Mouse (Mus musculus) megakaryocyte-erythroid progenitor cell, adult 5 weeks (primary cell): ENCODE results near the gene Spata31d1c. TPM values are rescaled to one million over a fixed set of nuclear protein-coding genes. Genes with fewer than 3 reads are reported as not detected.

Source experiments
- polyA plus RNA-seq: library from polyadenylated mRNA; stranded (reverse); fragments of >175 nt; gene quantifications from 2 replicates; pipeline ENCODE4 v1.2.3, GENCODE M21; 2012

Spata31d1c gene
- not detected in 2 replicates for polyA plus RNA-seq

GRCm38 (mm10) chr13:65032758-65033157, at the start of gene Spata31d1c:
Gene Spata31d1c (plus strand): TSS chr13:65033058.

GRCm38 (mm10) chr13:65052660-65053059, 19.8 kb downstream of the Spata31d1c start, which contains the start of gene Prss47:
Gene Prss47 (minus strand): TSS chr13:65052760.

Other genes starting within 250 kb of the Spata31d1c start
- gene Cntnap3, start 129.1 kb upstream of the Spata31d1c start, polyA plus RNA-seq = not detected in 2 replicates
- gene Spata31, start 115.7 kb upstream of the Spata31d1c start, polyA plus RNA-seq = not detected in 2 replicates
- not detected in 2 replicates for gene Prss47, start 19.7 kb downstream of the Spata31d1c start, polyA plus RNA-seq
- 13.6 and 19.3 TPM in 2 replicates for gene Mfsd14b, start 79.9 kb downstream of the Spata31d1c start, polyA plus RNA-seq
- gene Olfr465-ps1, start 105.0 kb downstream of the Spata31d1c start, polyA plus RNA-seq = not detected in 2 replicates
- gene Olfr466, start 117.2 kb downstream of the Spata31d1c start, polyA plus RNA-seq = not detected in 2 replicates
- not detected in 2 replicates for gene Nlrp4f, start 172.9 kb downstream of the Spata31d1c start, polyA plus RNA-seq
- gene Gm10775, start 226.5 kb downstream of the Spata31d1c start, polyA plus RNA-seq = not detected in 2 replicates
- gene Zfp369, start 245.8 kb downstream of the Spata31d1c start, polyA plus RNA-seq = 2.9 and 3.1 TPM in 2 replicates